10 mouse cellular contexts compared by ENCODE assay signal in genomic region chr11:96076221-96077105, GRCm38 (mm10). TPM values are rescaled to one million over a fixed set of nuclear protein-coding genes. Genes with fewer than 3 reads are reported as not detected.
A peak's percentile ranks its signal among the peaks of the same experiment; 100 is the strongest.
DNase-seq lines count a peak whose midpoint lies in the region; ATAC-seq lines count a peak whose summit lies in the region.
"Had no signal": no experiment of that assay in that cellular context is flagged by ENCODE, and none has a peak within 500 bp of the region (broad histone marks: within the 10 kb centered on the region; RNA-seq: fewer than 3 reads in every experiment).

No protein-coding gene starts in this region.

- H3K4me1 ChIP-seq in forebrain, embryonic 13.5 days: peaks cover 21% of the 10 kb centered on the region
- peaks cover 14% of the 10 kb centered on the region for H3K4me1 ChIP-seq in liver, embryonic 16.5 days (ENCODE audit: control insufficient read depth, low read depth, low read length)

- peak; percentile 16 for DNase-seq in embryo, embryonic 11.5 days (ENCODE audit: low read depth, low spot score)
- no peak for DNase-seq in embryo, embryonic 11 days
- DNase-seq in 416B (ENCODE audit: low read depth): peak; percentile 21
- DNase-seq in MN1 (ENCODE audit: low spot score): no peak
- DNase-seq in spleen, postnatal 4 days (ENCODE audit: low spot score in 2 of 2): no peak
- no peak for DNase-seq in adrenal gland, postnatal 25 days

- peak overlapping the region; percentile 58 for H3K4me2 ChIP-seq in forebrain, embryonic 13.5 days
- peak overlapping the region; percentile 79 for H3K4me2 ChIP-seq in liver, embryonic 16.5 days (ENCODE audit: low read depth, low read length)

- H3K9me3 ChIP-seq in forebrain, embryonic 13.5 days (replicated peaks): no peaks in the 10 kb centered on the region
- H3K9me3 ChIP-seq in liver, embryonic 16.5 days (replicated peaks; ENCODE audit: control insufficient read depth, low read length): no peaks in the 10 kb centered on the region

- ATAC-seq in forebrain, embryonic 13.5 days: no peak
- no peak for ATAC-seq in liver, embryonic 16.5 days (ENCODE audit: low read depth)

- peak overlapping the region; percentile 43 for H3K9ac ChIP-seq in forebrain, embryonic 13.5 days
- peak overlapping the region; percentile 30 for H3K9ac ChIP-seq in liver, embryonic 16.5 days (ENCODE audit: low read depth, low read length)

- H3K36me3 ChIP-seq in forebrain, embryonic 13.5 days (ENCODE audit: poor library complexity, severe bottlenecking): peaks cover 15% of the 10 kb centered on the region
- no peaks in the 10 kb centered on the region; the same call in 1 of the 2 replicates for H3K36me3 ChIP-seq in liver, embryonic 16.5 days (ENCODE audit: control insufficient read depth, insufficient read depth)

- H3K27ac ChIP-seq in forebrain, embryonic 13.5 days: peak overlapping the region; percentile 78
- peak overlapping the region; percentile 64 for H3K27ac ChIP-seq in liver, embryonic 16.5 days (ENCODE audit: low read length)

- peak overlapping the region; percentile 35 for H3K4me3 ChIP-seq in forebrain, embryonic 13.5 days
- peak overlapping the region; percentile 75 for H3K4me3 ChIP-seq in liver, embryonic 16.5 days (ENCODE audit: low read depth, low read length)

- H3K27me3 ChIP-seq in forebrain, embryonic 13.5 days: peaks cover 4% of the 10 kb centered on the region; the same call in 1 of the 2 replicates
- H3K27me3 ChIP-seq in liver, embryonic 16.5 days (ENCODE audit: control insufficient read depth, insufficient read depth, low read depth, low read length): no peaks in the 10 kb centered on the region
- H3K27me3 ChIP-seq: Patski had no signal

- WGBS in forebrain, embryonic 13.5 days: 71% methylated on average over 13 of the region's 13 CpGs
- WGBS in liver, embryonic 16.5 days (ENCODE audit: insufficient replicate concordance): 60% methylated on average over 13 of the region's 13 CpGs

RNA-seq across cellular contexts. Expression of gene Atp5g1, which starts 1.0 kb away (rescaled TPM):
- 421 and 435 TPM in 2 replicates for polyA plus RNA-seq in forebrain, embryonic 13.5 days (2015; fragmentation: Nextera tagmentation; extraction: Ambion mirVana)
- 471 and 479 TPM in 2 replicates for polyA plus RNA-seq in liver, embryonic 16.5 days (2015; fragmentation: Nextera tagmentation; extraction: Ambion mirVana)
- 260 and 278 TPM in 2 replicates for total RNA-seq in adrenal gland, postnatal 25 days (2021)

RNA-seq across cellular contexts. Expression of gene Ube2z, which starts 11.3 kb away (rescaled TPM):
- 25.8 and 27.7 TPM in 2 replicates for polyA plus RNA-seq in forebrain, embryonic 13.5 days (2015; fragmentation: Nextera tagmentation; extraction: Ambion mirVana)
- 13.2 TPM in 2 replicates for polyA plus RNA-seq in liver, embryonic 16.5 days (2015; fragmentation: Nextera tagmentation; extraction: Ambion mirVana)
- total RNA-seq in adrenal gland, postnatal 25 days (2021): 46.2 and 48.4 TPM in 2 replicates

RNA-seq across cellular contexts. Expression of gene Calcoco2, which starts 35.3 kb away (rescaled TPM):
- polyA plus RNA-seq in forebrain, embryonic 13.5 days (2015; fragmentation: Nextera tagmentation; extraction: Ambion mirVana): not detected in 2 replicates
- not detected in 2 replicates for polyA plus RNA-seq in liver, embryonic 16.5 days (2015; fragmentation: Nextera tagmentation; extraction: Ambion mirVana)
- not detected in 2 replicates for total RNA-seq in adrenal gland, postnatal 25 days (2021)
- total RNA-seq: left cerebral cortex, postnatal 25 days had no signal
- polyA plus RNA-seq: Patski had no signal

RNA-seq across cellular contexts. Expression of gene Snf8, which starts 41.8 kb away (rescaled TPM):
- polyA plus RNA-seq in forebrain, embryonic 13.5 days (2015; fragmentation: Nextera tagmentation; extraction: Ambion mirVana): 129 and 132 TPM in 2 replicates
- polyA plus RNA-seq in liver, embryonic 16.5 days (2015; fragmentation: Nextera tagmentation; extraction: Ambion mirVana): 47.5 and 54.4 TPM in 2 replicates
- 85.0 and 87.0 TPM in 2 replicates for total RNA-seq in adrenal gland, postnatal 25 days (2021)

RNA-seq across cellular contexts. Expression of gene Gip, which starts 52.1 kb away (rescaled TPM):
- polyA plus RNA-seq in forebrain, embryonic 13.5 days (2015; fragmentation: Nextera tagmentation; extraction: Ambion mirVana): not detected in 2 replicates
- 0.25 TPM in 1 of 2 replicates, not detected in the other for polyA plus RNA-seq in liver, embryonic 16.5 days (2015; fragmentation: Nextera tagmentation; extraction: Ambion mirVana)
- total RNA-seq in adrenal gland, postnatal 25 days (2021): not detected in 2 replicates
- total RNA-seq: left cerebral cortex, postnatal 25 days had no signal
- polyA plus RNA-seq: Patski had no signal

Comparison
In these comparisons a context has a peak if more than half of its experiments do, and no peak if none do; other contexts are left out.
1. DNase-seq: peak in embryo, embryonic 11.5 days (single experiment) and 416B (single experiment); none in embryo, embryonic 11 days (single experiment), MN1 (single experiment), spleen, postnatal 4 days (0 of 2) and adrenal gland, postnatal 25 days (single experiment).